Mouse (Mus musculus): ENCODE measurements around the gene Aim2. TPM values are rescaled to one million over a fixed set of nuclear protein-coding genes. Genes with fewer than 3 reads are reported as not detected.
"Not testable (repeated sequence)": the region's sequence is repeated elsewhere in the genome, so short reads cannot be mapped to it uniquely, and the experiment has no call there.

Gene Aim2
- polyA plus RNA-seq (2015; fragmentation: Nextera tagmentation; extraction: Ambion mirVana) = 4.3 and 5.1 TPM in 2 replicates

DNA sequence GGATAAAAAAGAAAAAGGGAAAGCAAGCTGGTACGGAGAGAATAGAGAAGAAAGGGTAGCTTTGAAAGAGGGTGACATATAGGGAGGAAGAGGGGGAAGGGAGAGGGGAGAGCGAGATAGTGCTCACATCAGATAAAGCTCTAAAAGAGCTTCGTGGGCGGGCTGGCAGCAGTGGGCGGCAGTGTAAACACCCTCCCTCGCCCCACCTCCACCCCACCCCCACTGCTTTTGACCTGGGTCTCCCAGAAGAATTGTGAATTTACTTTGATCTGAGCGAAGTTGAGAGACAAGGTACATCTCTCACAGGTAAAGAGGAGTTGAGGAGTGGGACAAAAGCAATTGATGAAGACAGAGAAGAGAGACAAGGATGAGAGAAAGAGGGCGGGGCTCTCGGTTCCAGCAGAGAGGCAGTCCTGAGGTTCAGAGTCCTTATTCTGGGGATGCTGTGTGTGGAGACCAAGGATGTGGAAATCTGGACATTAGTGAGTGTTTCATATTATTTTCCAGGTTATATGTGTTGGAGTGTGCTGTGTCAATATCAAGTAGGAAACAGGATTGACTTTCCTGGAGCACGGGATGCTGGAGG, at the start of gene Aim2:
Aim2 (plus strand) TSS at position 508 of the 586 bp plus-strand sequence.
- 7% methylated on average over 10 of the region's 10 CpGs for WGBS (ENCODE audit: insufficient replicate concordance)
- Histone ChIP-seq H3K4me1 (replicated peaks) (peaks cover 76% of the 10 kb centered on the region), H3K36me3 (no peaks in the 10 kb centered on the region), H3K9me3 (replicated peaks) (no peaks in the 10 kb centered on the region), H3K4me3 (replicated peaks) (peak within 1 kb of the TSS; percentile 59), H3K4me2 (peak within 1 kb of the TSS; percentile 79), H3K27ac (peak within 1 kb of the TSS; percentile 79), H3K27me3 (0 out of 2 replicates have a peak, but pooled peaks cover 9% of the 10 kb centered on the region), H3K9ac (peak within 1 kb of the TSS; percentile 70)
- ATAC-seq (ENCODE audit: low read depth) (peak; percentile 89), DNase-seq (peak; percentile 32)

DNA sequence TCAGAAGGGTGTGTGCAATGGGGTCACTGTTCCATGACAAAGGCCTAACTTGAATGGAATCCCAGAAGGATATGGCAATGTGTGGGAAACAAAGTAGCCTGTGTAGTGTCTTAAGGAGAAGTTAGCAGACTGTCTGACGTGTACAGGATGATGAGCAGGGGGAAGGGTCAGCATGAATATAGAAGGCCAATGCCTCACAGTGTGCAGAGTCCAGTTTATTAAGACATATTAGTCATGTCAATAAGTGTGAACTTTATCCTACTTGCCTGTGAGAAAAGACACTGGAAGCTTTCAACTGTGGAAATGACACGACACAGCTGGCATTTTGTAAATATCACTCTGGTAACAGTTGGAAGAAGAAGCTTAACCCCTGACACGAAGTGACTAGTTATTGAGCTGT, 47.9 kb upstream of the Aim2 start:
- not testable (repeated sequence) for H3K4me2 ChIP-seq; H3K4me1 ChIP-seq (replicated peaks); H3K9ac ChIP-seq; H3K4me3 ChIP-seq (replicated peaks); H3K27ac ChIP-seq; H3K9me3 ChIP-seq (replicated peaks); DNase-seq; H3K36me3 ChIP-seq; ATAC-seq (ENCODE audit: low read depth); H3K27me3 ChIP-seq
- 40% methylated on average over 3 of the region's 3 CpGs for WGBS (ENCODE audit: insufficient replicate concordance)

- DNase-seq; H3K27me3 ChIP-seq; H3K27ac ChIP-seq; H3K9me3 ChIP-seq (replicated peaks); H3K36me3 ChIP-seq; H3K4me1 ChIP-seq (replicated peaks); H3K9ac ChIP-seq; ATAC-seq (ENCODE audit: low read depth); H3K4me2 ChIP-seq; H3K4me3 ChIP-seq (replicated peaks): not testable (repeated sequence)
- WGBS (ENCODE audit: insufficient replicate concordance) = 51% methylated on average over 7 of the region's 7 CpGs
These were observed 37.1 kb upstream of the Aim2 start for GRCm38 (mm10) chr1:173313535-173314050.

DNA sequence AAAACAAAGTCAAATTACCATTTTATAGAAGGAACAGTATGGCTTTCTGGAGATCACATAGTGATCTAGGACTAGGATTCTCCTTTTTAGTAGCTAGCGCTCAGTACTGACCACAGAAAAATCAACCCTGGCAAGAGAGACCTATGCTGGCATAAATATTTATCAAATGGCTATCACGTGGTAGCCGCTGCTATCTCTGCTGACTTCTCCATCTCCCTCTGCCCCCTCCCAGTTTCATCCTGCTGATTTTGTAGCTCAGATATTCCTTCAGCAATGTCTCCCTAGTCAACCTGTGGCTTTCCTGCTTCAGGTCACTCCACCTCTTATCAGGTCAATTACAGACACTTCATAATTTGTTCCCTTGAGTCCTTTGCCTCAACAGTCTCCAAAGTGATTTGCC, 35.0 kb upstream of the Aim2 start:
- H3K9me3 ChIP-seq (replicated peaks) = no peaks in the 10 kb centered on the region
- no peak overlapping the region for H3K4me3 ChIP-seq (replicated peaks)
- H3K27me3 ChIP-seq = no peaks in the 10 kb centered on the region
- H3K36me3 ChIP-seq = no peaks in the 10 kb centered on the region
- H3K4me2 ChIP-seq = no peak overlapping the region
- H3K4me1 ChIP-seq (replicated peaks) = 0 out of 2 replicates have a peak, but pooled peaks cover 6% of the 10 kb centered on the region
- H3K9ac ChIP-seq = no peak overlapping the region
- DNase-seq = no peak
- WGBS (ENCODE audit: insufficient replicate concordance) = 66% methylated on average over 3 of the region's 3 CpGs
- no peak overlapping the region for H3K27ac ChIP-seq
- no peak for ATAC-seq (ENCODE audit: low read depth)

DNA sequence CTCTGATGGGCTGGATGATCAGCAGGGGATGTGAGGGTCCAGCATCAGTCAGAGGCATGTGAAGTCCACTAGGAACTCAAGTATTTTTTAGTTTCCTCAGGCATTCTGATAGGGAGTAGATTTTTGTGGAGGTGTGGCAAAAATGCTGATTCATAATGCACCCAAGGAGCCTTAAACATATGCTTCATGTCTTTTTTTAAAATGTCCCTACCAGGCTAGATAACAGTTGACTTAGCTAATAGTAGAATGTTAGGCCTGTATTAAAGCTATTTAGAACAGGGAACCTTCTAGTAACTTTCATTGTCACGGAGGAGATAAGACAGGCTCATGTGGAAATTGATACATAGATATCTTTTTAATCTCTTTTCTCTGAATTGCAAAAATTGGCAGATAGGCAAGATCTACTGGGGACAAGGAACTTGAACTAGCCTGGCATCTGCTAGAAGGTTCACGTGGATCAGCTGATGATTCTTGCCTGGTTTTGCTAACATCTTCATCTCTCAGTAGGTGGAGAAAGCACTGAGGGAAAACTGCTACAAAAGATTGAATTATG, 32.7 kb upstream of the Aim2 start:
- Histone ChIP-seq H3K9ac (no peak overlapping the region), H3K27ac (no peak overlapping the region), H3K4me3 (replicated peaks) (no peak overlapping the region), H3K4me1 (replicated peaks) (0 out of 2 replicates have a peak, but pooled peaks cover 6% of the 10 kb centered on the region), H3K9me3 (replicated peaks) (no peaks in the 10 kb centered on the region), H3K27me3 (no peaks in the 10 kb centered on the region), H3K36me3 (no peaks in the 10 kb centered on the region), H3K4me2 (no peak overlapping the region)
- ATAC-seq (ENCODE audit: low read depth) (no peak), DNase-seq (no peak)
- WGBS (ENCODE audit: insufficient replicate concordance) = 52% methylated on average over 2 of the region's 2 CpGs

- Histone ChIP-seq H3K4me3 (replicated peaks) (no peak overlapping the region), H3K4me2 (no peak overlapping the region), H3K27ac (no peak overlapping the region), H3K4me1 (replicated peaks) (peaks cover 30% of the 10 kb centered on the region), H3K9ac (no peak overlapping the region), H3K27me3 (no peaks in the 10 kb centered on the region), H3K9me3 (replicated peaks) (no peaks in the 10 kb centered on the region), H3K36me3 (no peaks in the 10 kb centered on the region)
- 71% methylated on average over 8 of the region's 8 CpGs for WGBS (ENCODE audit: insufficient replicate concordance)
- DNase-seq (no peak), ATAC-seq (ENCODE audit: low read depth) (no peak)
These were observed 29.0 kb upstream of the Aim2 start for GRCm38 (mm10) chr1:173321593-173322248.

- WGBS (ENCODE audit: insufficient replicate concordance) = 59% methylated on average over 6 of the region's 6 CpGs
- no peak for ATAC-seq (ENCODE audit: low read depth)
- Histone ChIP-seq H3K4me1 (replicated peaks) (peaks cover 35% of the 10 kb centered on the region), H3K27ac (no peak overlapping the region), H3K27me3 (no peaks in the 10 kb centered on the region), H3K4me2 (no peak overlapping the region), H3K36me3 (no peaks in the 10 kb centered on the region), H3K4me3 (replicated peaks) (no peak overlapping the region), H3K9ac (no peak overlapping the region), H3K9me3 (replicated peaks) (no peaks in the 10 kb centered on the region)
- DNase-seq = no peak
These were observed 28.4 kb upstream of the Aim2 start for GRCm38 (mm10) chr1:173322249-173322627.

- 18% methylated on average over 5 of the region's 5 CpGs for WGBS (ENCODE audit: insufficient replicate concordance)
- Histone ChIP-seq H3K9ac (no peak overlapping the region), H3K4me1 (replicated peaks) (peaks cover 46% of the 10 kb centered on the region), H3K36me3 (no peaks in the 10 kb centered on the region), H3K9me3 (replicated peaks) (no peaks in the 10 kb centered on the region), H3K4me3 (replicated peaks) (no peak overlapping the region), H3K27me3 (no peaks in the 10 kb centered on the region), H3K4me2 (no peak overlapping the region), H3K27ac (peak overlapping the region; percentile 10; the same call in 1 of the 2 replicates)
- DNase-seq = no peak
- ATAC-seq (ENCODE audit: low read depth) = no peak
These were observed 26.7 kb upstream of the Aim2 start for GRCm38 (mm10) chr1:173323839-173324585.

- Histone ChIP-seq H3K27ac (peak overlapping the region; percentile 69), H3K9ac (no peak overlapping the region), H3K4me1 (replicated peaks) (peaks cover 55% of the 10 kb centered on the region), H3K4me2 (no peak overlapping the region), H3K36me3 (no peaks in the 10 kb centered on the region), H3K4me3 (replicated peaks) (no peak overlapping the region), H3K27me3 (no peaks in the 10 kb centered on the region), H3K9me3 (replicated peaks) (no peaks in the 10 kb centered on the region)
- WGBS (ENCODE audit: insufficient replicate concordance) = 54% methylated on average over 4 of the region's 4 CpGs
- ATAC-seq (ENCODE audit: low read depth) (no peak), DNase-seq (no peak)
These were observed 25.7 kb upstream of the Aim2 start for GRCm38 (mm10) chr1:173324961-173325360.

DNA sequence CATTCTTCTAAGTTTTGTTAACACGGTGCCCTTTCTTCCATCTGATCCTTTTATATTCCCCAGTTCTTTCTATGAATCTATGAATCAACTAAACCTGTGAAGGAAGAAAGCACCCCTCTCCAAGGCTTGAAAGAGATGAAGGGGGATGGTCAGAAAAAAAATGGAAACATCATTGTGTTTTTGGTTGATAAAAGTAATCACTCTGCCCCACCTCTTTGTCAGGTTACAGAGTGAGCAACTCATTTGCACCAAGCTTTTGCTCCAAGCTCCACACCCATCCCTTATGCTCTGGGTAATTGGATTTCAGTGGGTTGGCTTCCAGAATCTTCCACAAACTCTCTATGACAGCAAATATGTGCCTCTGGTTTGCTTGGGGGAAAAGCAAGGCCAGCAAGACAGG, 25.3 kb upstream of the Aim2 start:
- no peaks in the 10 kb centered on the region for H3K27me3 ChIP-seq
- no peaks in the 10 kb centered on the region for H3K9me3 ChIP-seq (replicated peaks)
- peak overlapping the region; percentile 38; the same call in 1 of the 2 replicates for H3K4me2 ChIP-seq
- peaks cover 59% of the 10 kb centered on the region for H3K4me1 ChIP-seq (replicated peaks)
- 91% methylated on average over 1 of the region's 1 CpGs for WGBS (ENCODE audit: insufficient replicate concordance)
- peak; percentile 41 for DNase-seq
- H3K36me3 ChIP-seq = no peaks in the 10 kb centered on the region
- peak; percentile 52 for ATAC-seq (ENCODE audit: low read depth)
- peak overlapping the region; percentile 69 for H3K27ac ChIP-seq
- no peak overlapping the region for H3K4me3 ChIP-seq (replicated peaks)
- H3K9ac ChIP-seq = peak overlapping the region; percentile 42; the same call in 1 of the 2 replicates

DNA sequence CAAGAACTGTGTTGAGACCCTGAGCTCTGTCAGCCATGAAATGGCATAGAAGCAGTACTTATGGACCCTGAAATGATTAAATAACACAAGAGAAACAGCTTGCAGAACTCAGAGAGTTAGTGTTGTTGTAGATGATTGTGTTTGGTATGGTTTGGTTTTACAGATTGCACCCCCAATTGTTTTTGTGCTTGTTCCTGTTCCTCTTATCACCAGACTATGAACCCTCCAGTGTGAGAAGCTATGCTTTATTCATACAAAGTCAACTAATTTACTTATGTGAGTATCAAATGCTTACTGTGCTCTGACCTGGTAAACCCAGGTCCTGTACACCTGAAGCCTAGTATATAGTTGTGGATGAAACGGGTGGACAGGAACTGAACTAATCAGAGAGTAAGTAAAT, 24.1 kb upstream of the Aim2 start:
- Histone ChIP-seq H3K36me3 (no peaks in the 10 kb centered on the region), H3K27ac (peak overlapping the region; percentile 9), H3K4me3 (replicated peaks) (no peak overlapping the region), H3K9ac (no peak overlapping the region), H3K4me2 (0 out of 2 replicates have a peak overlapping the region, but pooled peaks have one; percentile 29), H3K9me3 (replicated peaks) (no peaks in the 10 kb centered on the region), H3K4me1 (replicated peaks) (peaks cover 69% of the 10 kb centered on the region), H3K27me3 (no peaks in the 10 kb centered on the region)
- no peak for DNase-seq
- no peak for ATAC-seq (ENCODE audit: low read depth)
- 59% methylated on average over 1 of the region's 1 CpGs for WGBS (ENCODE audit: insufficient replicate concordance)
